Mouse (Mus musculus): ENCODE data around the gene Plb1.

The Plb1 gene

GRCm38 (mm10) chr5:32335172-32335571, 102.7 kb downstream of the Plb1 start:
- DNase-seq (ENCODE audit: low spot score), result no peak

- no peak for DNase-seq (ENCODE audit: low spot score)
Observed at GRCm38 (mm10) chr5:32336092-32336491, 103.6 kb downstream of the Plb1 start.

GRCm38 (mm10) chr5:32337336-32337735, 104.8 kb downstream of the Plb1 start:
- DNase-seq (ENCODE audit: low spot score), result no peak

- DNase-seq (ENCODE audit: low spot score), result no peak
Observed at GRCm38 (mm10) chr5:32338339-32338738, 105.8 kb downstream of the Plb1 start.

- no peak for DNase-seq (ENCODE audit: low spot score)
Observed at GRCm38 (mm10) chr5:32338766-32339165, 106.3 kb downstream of the Plb1 start.

- DNase-seq (ENCODE audit: low spot score), result no peak
Observed at GRCm38 (mm10) chr5:32340246-32340645, 107.7 kb downstream of the Plb1 start.

GRCm38 (mm10) chr5:32342711-32343285, 110.3 kb downstream of the Plb1 start:
- no peak for DNase-seq (ENCODE audit: low spot score)

- DNase-seq (ENCODE audit: low spot score), result peak; percentile 81
Observed at GRCm38 (mm10) chr5:32346025-32346912, 113.8 kb downstream of the Plb1 start.

GRCm38 (mm10) chr5:32349718-32350117, 117.2 kb downstream of the Plb1 start:
- peak; percentile 69 for DNase-seq (ENCODE audit: low spot score)

- peak; percentile 60 for DNase-seq (ENCODE audit: low spot score)
Observed at GRCm38 (mm10) chr5:32350551-32351256, 118.2 kb downstream of the Plb1 start.

- DNase-seq (ENCODE audit: low spot score), result no peak
Observed at GRCm38 (mm10) chr5:32351721-32352465, 119.4 kb downstream of the Plb1 start.

- DNase-seq (ENCODE audit: low spot score), result no peak
Observed at GRCm38 (mm10) chr5:32352845-32353244, 120.3 kb downstream of the Plb1 start.

- DNase-seq (ENCODE audit: low spot score), result peak; percentile 70
Observed at GRCm38 (mm10) chr5:32353280-32353679, 120.8 kb downstream of the Plb1 start.

- no peak for DNase-seq (ENCODE audit: low spot score)
Observed at GRCm38 (mm10) chr5:32360511-32360910, 128.0 kb downstream of the Plb1 start.

- no peak for DNase-seq (ENCODE audit: low spot score)
Observed at GRCm38 (mm10) chr5:32361441-32362235, 129.1 kb downstream of the Plb1 start.

GRCm38 (mm10) chr5:32369391-32369790, 136.9 kb downstream of the Plb1 start:
- no peak for DNase-seq (ENCODE audit: low spot score)

- DNase-seq (ENCODE audit: low spot score), result no peak
Observed at GRCm38 (mm10) chr5:32371239-32371638, 138.7 kb downstream of the Plb1 start.

- DNase-seq (ENCODE audit: low spot score), result peak; percentile 14
Observed at GRCm38 (mm10) chr5:32378546-32378945, 146.0 kb downstream of the Plb1 start.

- DNase-seq (ENCODE audit: low spot score), result no peak
Observed at GRCm38 (mm10) chr5:32388656-32389055, 156.1 kb downstream of the Plb1 start.

- DNase-seq (ENCODE audit: low spot score), result no peak
Observed at GRCm38 (mm10) chr5:32390295-32390694, 157.8 kb downstream of the Plb1 start.

- DNase-seq (ENCODE audit: low spot score), result peak; percentile 18
Observed at GRCm38 (mm10) chr5:32392281-32392680, 159.8 kb downstream of the Plb1 start.
